Mouse (Mus musculus): ENCODE data around the gene Nt5c2.
"Not testable (repeated sequence)": the region's sequence is repeated elsewhere in the genome, so short reads cannot be mapped to it uniquely, and the experiment has no call there.

Gene Nt5c2

DNA sequence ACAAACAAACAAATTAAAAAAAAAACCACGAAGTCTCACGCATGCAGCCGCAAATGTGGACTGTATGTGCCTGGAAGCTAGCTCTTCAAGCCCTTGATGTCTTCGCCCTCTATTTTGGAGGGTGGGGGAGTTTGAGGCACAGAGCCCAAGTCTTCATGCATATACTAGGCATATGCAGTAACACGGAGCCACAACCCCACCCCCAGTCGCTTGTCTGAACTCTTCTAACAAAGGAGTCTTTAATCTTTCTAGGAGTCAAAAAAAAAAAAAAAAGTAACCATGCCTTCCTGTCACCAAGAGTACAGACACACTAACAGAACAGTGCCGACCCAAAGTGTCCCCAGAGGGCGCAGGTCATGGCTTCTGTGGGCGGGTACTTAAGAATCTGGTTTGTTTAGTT is 1.0 kb upstream of the Nt5c2 start:
- DNase-seq, result no peak

GRCm38 (mm10) chr19:47015396-47015795 is 443 bp upstream of the Nt5c2 start:
- DNase-seq, result no peak

- DNase-seq, result no peak
Measured at GRCm38 (mm10) chr19:47014159-47014446, 850 bp downstream of the Nt5c2 start.

DNA sequence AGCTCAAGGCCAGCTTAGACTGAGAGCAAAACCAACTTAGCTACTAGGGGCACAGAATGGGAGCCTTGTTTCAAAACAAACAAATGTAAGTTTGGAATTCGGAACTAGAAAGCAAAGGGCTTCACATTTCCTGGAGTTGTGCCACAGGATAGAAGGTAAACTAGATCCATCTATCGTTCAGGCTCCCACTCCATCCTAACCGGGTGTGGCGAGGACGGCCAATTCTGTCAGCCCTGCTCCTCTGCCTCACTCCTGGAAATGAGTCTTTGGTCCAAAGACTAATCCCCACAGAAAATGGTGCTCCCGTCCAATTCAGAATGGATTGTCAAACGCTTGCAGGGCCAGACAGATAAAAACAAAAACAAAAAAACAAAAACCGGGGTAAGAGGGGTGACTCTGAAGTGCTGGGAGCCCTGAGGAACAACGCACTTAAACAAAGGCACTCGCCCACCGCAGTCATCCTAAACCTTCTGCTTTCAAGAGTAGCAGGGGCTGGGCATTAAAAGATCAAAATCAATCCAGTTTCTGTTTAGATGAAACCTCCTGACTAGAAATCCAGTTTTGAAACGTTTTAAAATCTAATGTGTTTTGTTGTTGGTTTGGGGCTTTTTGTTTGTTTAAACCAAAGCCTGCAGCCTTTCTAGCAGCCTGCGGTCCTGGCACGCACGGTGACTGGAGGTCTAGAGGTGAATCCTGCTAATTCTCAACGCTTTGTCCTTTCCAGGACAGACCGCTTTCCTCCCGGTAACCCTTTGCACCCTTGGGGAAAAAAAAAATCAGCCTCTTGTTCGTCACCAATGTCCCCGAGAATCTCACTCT is 1.4 kb downstream of the Nt5c2 start:
- no peak for DNase-seq

DNA sequence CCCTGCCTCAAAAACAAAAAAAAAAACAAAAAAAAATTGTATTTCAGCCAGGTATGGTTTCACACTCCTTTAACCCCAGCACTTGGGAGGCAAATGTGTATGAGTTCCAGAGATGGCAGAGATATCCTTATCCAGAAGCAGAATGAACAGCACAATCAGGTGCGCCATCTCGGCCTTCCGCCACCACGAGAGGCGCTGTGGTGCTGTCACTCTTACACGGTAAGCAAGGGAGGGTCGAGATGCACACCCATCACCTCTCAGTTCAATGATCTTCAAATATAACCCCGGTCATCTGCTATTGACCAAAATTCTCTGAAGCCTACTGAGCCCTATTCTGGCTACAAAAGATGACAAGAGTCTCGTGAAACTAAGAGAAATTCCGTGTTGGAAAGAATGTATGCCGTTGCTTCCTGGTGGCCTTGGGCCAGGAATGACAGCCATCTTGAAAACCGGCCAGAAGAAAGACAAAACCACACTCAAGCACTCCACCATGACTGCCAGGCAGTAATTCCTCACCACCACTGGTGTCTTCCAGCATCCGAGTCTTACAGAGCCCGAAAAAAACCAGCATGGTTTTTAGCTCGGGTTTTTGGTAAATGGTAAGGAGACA is 2.3 kb downstream of the Nt5c2 start:
- no peak for DNase-seq

GRCm38 (mm10) chr19:47009943-47010342 is 5.0 kb downstream of the Nt5c2 start:
- DNase-seq, result no peak

DNA sequence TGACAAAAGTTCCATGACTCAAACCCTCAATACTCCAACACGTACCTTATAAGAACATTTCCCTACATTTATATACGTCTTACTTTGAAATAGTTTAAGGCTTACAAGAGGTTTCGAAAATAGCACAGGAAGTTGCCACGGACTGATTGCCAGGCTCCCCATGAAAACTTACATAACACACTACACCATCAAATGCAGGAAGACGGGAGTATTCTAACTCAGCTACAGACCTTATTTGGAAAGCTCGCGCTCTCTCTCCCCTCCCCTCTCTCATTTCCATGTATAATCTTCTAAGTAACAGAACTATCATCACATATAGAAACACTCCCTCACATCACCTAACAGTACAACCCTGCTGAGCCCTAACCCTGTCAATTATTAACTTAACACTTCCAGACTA is 5.5 kb downstream of the Nt5c2 start:
- no peak for DNase-seq

- peak; percentile 35 for DNase-seq
Measured at GRCm38 (mm10) chr19:47006321-47006720, 8.6 kb downstream of the Nt5c2 start.

DNA sequence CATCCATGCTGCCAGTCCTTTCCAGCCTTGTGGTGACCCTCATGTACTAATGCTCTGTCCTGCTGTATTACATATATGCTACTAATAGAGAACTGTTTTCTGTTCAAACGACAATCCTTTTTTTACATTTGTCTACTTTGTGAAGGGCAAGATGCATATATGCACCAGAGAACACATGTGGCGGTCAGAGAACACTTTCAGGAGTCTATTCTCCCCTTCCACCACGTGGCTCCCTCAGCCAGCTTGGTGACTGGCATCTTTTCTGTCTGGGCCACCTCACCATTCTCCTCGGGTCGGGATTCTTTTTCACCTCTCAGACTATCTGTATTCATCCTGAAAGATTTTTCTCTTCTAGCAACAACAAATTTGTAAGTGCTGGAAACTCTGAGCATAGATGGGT is 9.1 kb downstream of the Nt5c2 start:
- DNase-seq, result no peak

DNA sequence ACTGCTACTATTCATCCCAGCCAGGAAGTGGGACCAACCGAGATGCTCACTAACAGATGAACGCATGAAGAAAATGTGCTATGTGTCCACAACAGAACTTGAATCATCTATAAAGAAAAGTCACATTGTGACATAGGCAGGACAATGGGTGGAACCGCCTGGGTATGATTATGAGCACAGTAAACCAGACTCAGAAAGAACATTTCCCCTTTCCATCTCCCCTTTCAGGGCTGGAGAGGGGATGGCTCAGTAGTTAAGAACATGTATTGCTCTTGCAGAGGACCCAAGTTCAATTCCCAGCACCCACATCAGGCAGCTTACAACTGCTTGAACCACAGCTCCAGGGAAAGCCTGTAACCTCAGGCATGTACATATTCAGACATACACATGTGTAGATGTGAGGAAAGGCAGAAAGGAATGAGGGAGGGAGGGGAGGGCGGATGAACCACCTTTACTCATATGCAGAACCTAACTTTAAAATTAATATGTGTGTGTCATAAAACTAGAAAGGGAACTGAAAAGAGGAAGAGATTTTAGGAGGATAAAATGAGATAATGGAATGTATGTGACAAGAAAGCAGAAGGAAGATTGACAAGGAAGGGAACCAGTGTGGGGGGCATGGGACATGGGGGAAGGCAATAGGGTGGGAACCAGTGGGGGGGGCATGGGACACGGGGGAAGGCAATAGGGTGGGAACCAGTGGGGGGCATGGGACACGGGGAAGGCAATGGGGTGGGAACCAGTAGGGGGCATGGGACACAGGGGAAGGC is 11.0 kb downstream of the Nt5c2 start:
- DNase-seq, result no peak

- DNase-seq, result not testable (repeated sequence)
Measured at GRCm38 (mm10) chr19:47000357-47000756, 14.6 kb downstream of the Nt5c2 start.

DNA sequence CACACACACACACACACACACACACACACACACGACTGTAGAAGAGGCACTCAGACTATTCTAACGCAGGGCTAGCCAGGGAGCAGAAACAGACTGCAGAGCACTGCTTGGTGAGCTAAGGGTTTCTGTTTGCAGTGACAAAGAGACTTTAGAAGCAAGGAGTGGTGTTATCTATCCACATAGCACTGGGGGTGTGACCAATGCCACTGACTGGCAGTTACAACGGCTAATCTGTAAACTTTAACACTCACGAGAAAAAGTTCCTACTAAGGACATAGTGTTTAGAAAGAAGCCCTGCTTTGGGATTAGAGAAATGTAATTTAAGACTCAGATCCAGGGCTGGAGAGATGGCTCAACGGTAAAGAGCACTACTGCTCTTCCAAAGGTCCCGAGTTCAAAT is 15.2 kb downstream of the Nt5c2 start:
- no peak for DNase-seq

DNA sequence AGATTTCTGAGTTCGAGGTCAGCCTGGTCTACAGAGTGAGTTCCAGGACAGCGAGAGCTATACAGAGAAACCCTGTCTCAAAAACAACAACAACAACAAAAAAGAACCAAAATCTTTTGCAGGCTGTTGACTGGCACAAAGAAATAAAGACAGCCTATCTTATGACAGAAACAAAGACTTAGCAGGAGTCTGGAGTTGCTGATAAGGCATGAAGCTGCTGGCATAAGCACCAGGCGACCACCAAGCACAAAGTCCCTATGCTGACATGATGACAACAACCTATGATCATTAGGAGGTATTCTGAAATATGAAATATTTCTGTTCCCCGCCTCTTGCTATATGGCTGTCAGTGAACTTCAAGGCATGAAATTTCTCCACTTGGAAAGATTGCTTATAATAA is 16.0 kb downstream of the Nt5c2 start:
- no peak for DNase-seq

DNA sequence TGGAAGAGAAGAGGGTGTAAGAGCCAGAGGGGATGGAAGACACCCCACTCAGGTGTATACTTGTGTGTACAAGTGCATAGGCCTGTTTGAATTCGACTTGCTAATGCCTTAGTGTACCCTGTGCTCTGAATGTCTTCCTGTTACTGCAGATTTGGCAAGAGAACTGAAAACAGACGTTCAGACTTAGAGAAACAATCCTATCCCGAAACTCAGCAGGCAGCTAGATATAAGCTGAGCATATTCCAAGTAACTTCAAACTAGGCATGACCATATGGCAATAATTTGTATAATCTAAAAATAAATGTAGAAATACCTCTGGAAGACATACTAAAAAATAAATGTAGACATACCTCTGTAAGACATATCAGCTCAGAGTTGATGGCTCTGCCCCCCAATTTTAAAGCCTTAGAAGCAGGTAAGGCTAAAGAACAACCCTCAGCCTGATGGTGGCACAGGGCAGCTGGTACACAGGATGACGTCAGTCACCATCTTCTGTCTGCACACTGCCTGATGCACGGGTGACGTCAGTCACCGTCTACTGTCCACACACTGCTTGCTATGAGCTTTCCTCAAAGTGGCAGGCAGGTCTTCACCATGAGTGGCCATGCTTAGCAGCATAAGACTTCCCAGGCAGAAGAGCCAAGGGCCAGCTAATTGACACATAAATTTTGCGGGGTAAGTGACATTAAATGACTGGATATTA is 16.6 kb downstream of the Nt5c2 start:
- DNase-seq, result no peak

DNA sequence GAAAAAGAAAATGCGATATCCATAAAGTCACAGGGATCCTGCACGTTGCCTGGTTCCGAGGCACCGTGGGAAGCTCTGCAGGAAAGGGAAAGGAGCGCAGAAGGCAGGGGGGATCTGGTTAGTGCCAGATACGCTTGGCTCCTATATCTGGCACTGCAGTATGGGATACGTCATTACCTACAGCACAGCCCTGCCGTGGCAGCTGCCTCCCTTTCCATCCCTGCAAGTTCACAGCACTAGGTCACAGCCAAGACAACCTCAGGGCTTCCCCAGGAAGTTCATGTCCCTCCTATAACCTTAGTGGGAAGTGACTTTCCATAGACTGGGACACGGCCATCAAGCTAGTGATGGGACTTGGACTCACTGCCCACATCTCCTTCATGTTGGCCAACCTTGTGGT is 18.9 kb downstream of the Nt5c2 start:
- DNase-seq, result no peak

- not testable (repeated sequence) for DNase-seq
Measured at GRCm38 (mm10) chr19:46992329-46992728, 22.6 kb downstream of the Nt5c2 start.

DNA sequence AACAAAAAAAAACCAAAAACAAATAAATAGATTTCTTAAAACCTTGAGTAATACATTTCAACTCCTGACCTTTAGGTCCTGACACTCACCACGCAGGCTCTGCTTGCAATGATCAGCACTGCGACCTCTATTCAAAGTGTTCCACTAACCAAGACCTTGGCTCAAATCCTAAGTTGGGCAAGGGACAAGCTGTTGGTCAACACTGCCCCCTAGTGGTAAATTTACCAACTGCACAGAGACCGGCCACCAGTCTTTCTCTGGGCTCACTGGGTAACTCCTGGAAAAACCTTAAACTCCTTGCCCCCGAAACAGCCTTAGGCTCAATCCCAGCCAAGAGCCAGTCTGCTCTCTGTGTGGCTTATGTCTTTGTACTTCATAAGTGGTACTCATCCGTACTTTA is 23.8 kb downstream of the Nt5c2 start:
- DNase-seq, result peak; percentile 87

DNA sequence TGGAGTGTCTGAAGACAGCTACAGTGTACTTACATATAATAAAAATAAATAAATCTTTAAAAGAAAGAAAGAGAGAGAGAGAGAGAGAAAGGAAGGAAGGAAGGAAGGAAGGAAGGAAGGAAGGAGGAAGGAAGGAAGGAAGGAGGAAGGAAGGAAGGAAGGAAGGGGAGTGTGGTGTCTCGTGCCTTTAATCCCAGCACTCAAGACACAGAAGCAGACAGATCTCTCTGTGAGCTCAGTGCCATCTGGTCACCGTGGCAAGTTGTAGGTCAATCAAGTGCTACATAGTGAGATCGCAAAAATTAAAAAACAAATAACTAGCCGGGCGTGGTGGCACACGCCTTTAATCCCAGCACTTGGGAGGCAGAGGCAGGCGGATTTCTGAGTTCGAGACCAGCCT is 24.3 kb downstream of the Nt5c2 start:
- DNase-seq, result not testable (repeated sequence)

- no peak for DNase-seq
Measured at GRCm38 (mm10) chr19:46990153-46990518, 24.8 kb downstream of the Nt5c2 start.

GRCm38 (mm10) chr19:46989479-46990152 is 25.3 kb downstream of the Nt5c2 start:
- no peak for DNase-seq

DNA sequence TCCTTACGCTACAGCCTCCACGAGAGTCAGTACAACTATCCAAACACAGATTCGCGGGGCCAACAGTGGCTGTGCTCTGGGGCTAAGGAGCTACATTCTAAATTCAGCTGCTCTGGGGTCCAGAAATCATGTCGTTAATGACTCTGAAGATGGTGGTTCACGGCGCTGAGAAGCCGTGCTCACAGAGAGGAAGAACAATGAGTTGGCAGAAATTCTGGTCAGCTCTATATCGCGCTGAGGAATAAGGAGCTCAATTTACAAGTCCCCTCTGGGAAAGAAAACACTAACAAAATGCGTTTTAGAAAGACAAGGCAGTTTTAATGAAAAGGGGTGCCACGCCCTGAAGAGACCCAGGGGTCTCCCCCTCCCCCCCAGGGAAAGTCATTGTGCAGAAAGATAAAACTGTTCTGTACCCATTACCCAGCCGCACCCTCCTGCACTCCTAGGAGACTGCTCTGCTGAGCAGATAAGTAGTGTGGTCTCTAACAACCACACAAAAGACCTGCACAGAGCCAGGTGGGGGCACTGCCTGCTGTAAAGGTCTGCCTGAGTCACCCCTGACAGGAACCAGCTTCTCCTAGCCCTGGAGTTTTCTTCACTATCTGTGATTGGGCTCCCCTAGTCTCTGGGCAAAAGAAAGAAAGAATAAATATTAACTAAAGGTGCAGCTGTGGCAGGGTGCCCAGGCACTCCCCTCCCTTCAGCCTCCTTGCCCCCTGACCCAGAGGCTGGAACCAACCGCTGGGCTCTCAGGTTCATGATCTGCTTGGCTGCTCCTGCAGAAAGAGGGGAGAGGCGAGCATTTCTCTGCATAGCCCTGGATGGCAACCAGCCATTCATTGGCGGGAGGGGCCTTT is 26.5 kb downstream of the Nt5c2 start:
- peak; percentile 57 for DNase-seq

DNA sequence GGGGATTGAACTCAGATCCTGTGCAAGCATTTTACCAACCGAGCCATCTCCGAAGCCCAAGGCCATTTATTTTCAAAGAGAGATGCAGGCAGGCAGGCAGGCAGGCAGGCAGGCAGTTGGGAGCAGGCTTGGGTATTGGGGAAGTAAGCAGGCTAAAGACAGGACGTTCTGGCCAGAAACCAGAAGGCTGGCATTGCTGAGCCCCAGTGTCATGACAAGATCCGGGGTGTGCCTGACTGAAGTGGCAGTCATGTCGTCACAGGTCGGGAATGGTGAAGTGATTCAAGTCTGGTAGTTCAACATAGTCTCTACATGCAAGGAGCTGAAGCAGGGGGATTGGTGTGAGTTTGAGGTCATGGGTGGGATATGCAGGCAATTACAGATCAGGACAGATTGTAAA is 27.3 kb downstream of the Nt5c2 start:
- DNase-seq, result no peak
